21 mouse cellular contexts compared by ENCODE assay signal in genomic region chr3:135269391-135269990, GRCm38 (mm10). TPM values are rescaled to one million over a fixed set of nuclear protein-coding genes. Genes with fewer than 3 reads are reported as not detected.
A peak's percentile ranks its signal among the peaks of the same experiment; 100 is the strongest.
DNase-seq lines count a peak whose midpoint lies in the region; ATAC-seq and TF ChIP-seq lines count a peak whose summit lies in the region.
"Had no signal": no experiment of that assay in that cellular context is flagged by ENCODE, and none has a peak within 500 bp of the region (broad histone marks: within the 10 kb centered on the region; RNA-seq: fewer than 3 reads in every experiment).

No protein-coding gene starts in this region.

- peaks cover 89% of the 10 kb centered on the region for H3K36me3 ChIP-seq in heart, embryonic 10.5 days
- peaks cover 82% of the 10 kb centered on the region for H3K36me3 ChIP-seq in kidney, embryonic 14.5 days (ENCODE audit: control insufficient read depth, insufficient read depth, low read length)
- H3K36me3 ChIP-seq in liver, postnatal 0 days (replicated peaks; ENCODE audit: insufficient read depth, low read length): peaks cover 68% of the 10 kb centered on the region

- no peaks in the 10 kb centered on the region for H3K27me3 ChIP-seq in heart, embryonic 10.5 days (ENCODE audit: insufficient read depth, poor library complexity, severe bottlenecking)
- no peaks in the 10 kb centered on the region for H3K27me3 ChIP-seq in kidney, embryonic 14.5 days (ENCODE audit: control insufficient read depth, insufficient read depth, low read length)
- no peaks in the 10 kb centered on the region for H3K27me3 ChIP-seq in liver, postnatal 0 days (ENCODE audit: insufficient read depth, low read length)
- H3K27me3 ChIP-seq: embryonic facial prominence, embryonic 12.5 days; limb, embryonic 13.5 days had no signal

- DNase-seq in heart, adult 11 months: peak; percentile 85
- no peak for DNase-seq in heart, embryonic 10.5 days (ENCODE audit: low spot score)
- peak; percentile 78 to 84 for DNase-seq in kidney, postnatal 36 days
- no peak for DNase-seq in liver, postnatal 0 days
- no peak for DNase-seq in lung, adult 18-20 months
- no peak for DNase-seq in right cerebral cortex, postnatal 36 days (ENCODE audit: low spot score in 2 of 2)
- no peak for DNase-seq in cerebellum, adult 11-12 months
- DNase-seq: adrenal gland, postnatal 36 days; cerebellum, adult 18-20 months; heart, adult 2 months; layer of hippocampus, adult 9-11 months; right cerebral cortex, postnatal 25 days had no signal

- no peak overlapping the region for H3K4me3 ChIP-seq in heart, embryonic 10.5 days
- H3K4me3 ChIP-seq in kidney, embryonic 14.5 days (ENCODE audit: low read length): no peak overlapping the region
- H3K4me3 ChIP-seq in liver, postnatal 0 days (ENCODE audit: low read depth, low read length): no peak overlapping the region
- H3K4me3 ChIP-seq: embryonic facial prominence, embryonic 12.5 days; heart, adult 2 months; limb, embryonic 13.5 days had no signal

- no peak overlapping the region for H3K4me2 ChIP-seq in kidney, embryonic 14.5 days (replicated peaks; ENCODE audit: low read depth, low read length)
- no peak overlapping the region for H3K4me2 ChIP-seq in liver, postnatal 0 days (ENCODE audit: low read depth, low read length)
- H3K4me2 ChIP-seq: embryonic facial prominence, embryonic 12.5 days; limb, embryonic 13.5 days; midbrain, embryonic 11.5 days had no signal

- no peak for TF ChIP-seq CTCF in liver, postnatal 0 days (IDR thresholded peaks at IDR 0.05; ENCODE audit: low read depth)

- ATAC-seq in kidney, embryonic 14.5 days (ENCODE audit: low FRiP score, low TSS enrichment): peak; percentile 74
- peak; percentile 71 for ATAC-seq in liver, postnatal 0 days
- ATAC-seq: forebrain, embryonic 16.5 days; hindbrain, postnatal 0 days; intestine, postnatal 0 days had no signal

- no peaks in the 10 kb centered on the region for H3K9me3 ChIP-seq in heart, embryonic 10.5 days
- no peaks in the 10 kb centered on the region for H3K9me3 ChIP-seq in kidney, embryonic 14.5 days (ENCODE audit: control insufficient read depth, low read length)
- no peaks in the 10 kb centered on the region for H3K9me3 ChIP-seq in liver, postnatal 0 days (ENCODE audit: low read length)
- H3K9me3 ChIP-seq: embryonic facial prominence, embryonic 12.5 days; G1E; limb, embryonic 13.5 days had no signal

- H3K4me1 ChIP-seq in heart, embryonic 10.5 days: no peaks in the 10 kb centered on the region
- no peaks in the 10 kb centered on the region for H3K4me1 ChIP-seq in kidney, embryonic 14.5 days (ENCODE audit: control insufficient read depth, insufficient read depth, low read length)
- H3K4me1 ChIP-seq in liver, postnatal 0 days (ENCODE audit: insufficient read depth): no peaks in the 10 kb centered on the region
- H3K4me1 ChIP-seq: embryonic facial prominence, embryonic 12.5 days; limb, embryonic 13.5 days had no signal

- no peak overlapping the region for H3K27ac ChIP-seq in heart, embryonic 10.5 days
- peak overlapping the region; percentile 34; the same call in 1 of the 2 replicates for H3K27ac ChIP-seq in kidney, embryonic 14.5 days (ENCODE audit: low read depth, low read length)
- H3K27ac ChIP-seq in liver, postnatal 0 days (ENCODE audit: low read depth): peak overlapping the region; percentile 29
- H3K27ac ChIP-seq: embryonic facial prominence, embryonic 12.5 days; heart, adult 2 months; hindbrain, postnatal 0 days; limb, embryonic 13.5 days; macrophage had no signal

- WGBS in heart, embryonic 10.5 days: 89% methylated on average over 10 of the region's 10 CpGs
- 74% methylated on average over 10 of the region's 10 CpGs for WGBS in kidney, embryonic 14.5 days
- 70% methylated on average over 10 of the region's 10 CpGs for WGBS in liver, postnatal 0 days (ENCODE audit: insufficient replicate concordance)

- TF ChIP-seq EP300 in liver, postnatal 0 days (IDR thresholded peaks at IDR 0.05; ENCODE audit: low read depth): no peak

- no peak overlapping the region; the same call in 1 of the 2 replicates for H3K9ac ChIP-seq in kidney, embryonic 14.5 days (ENCODE audit: low read depth, low read length)
- no peak overlapping the region for H3K9ac ChIP-seq in liver, postnatal 0 days (replicated peaks)
- H3K9ac ChIP-seq: embryonic facial prominence, embryonic 12.5 days; limb, embryonic 13.5 days had no signal

RNA-seq across cellular contexts. Expression of gene Bdh2, which starts 11.5 kb away (rescaled TPM):
- polyA plus RNA-seq in heart, embryonic 10.5 days (2016; fragmentation: Nextera tagmentation; extraction: Ambion mirVana): 3.6 and 3.9 TPM in 2 replicates
- polyA plus RNA-seq in kidney, embryonic 14.5 days (2014; fragmentation: Nextera tagmentation; extraction: Ambion mirVana): 18.1 and 18.2 TPM in 2 replicates
- 0.59 and 0.67 TPM in 2 replicates for polyA plus RNA-seq in liver, postnatal 0 days (2015; fragmentation: Nextera tagmentation; extraction: Ambion mirVana)
- polyA plus RNA-seq: G1E, macrophage had no signal

RNA-seq across cellular contexts. Expression of gene Slc9b2, which starts 38.0 kb away (rescaled TPM):
- 1.5 and 2.1 TPM in 2 replicates for polyA plus RNA-seq in heart, embryonic 10.5 days (2016; fragmentation: Nextera tagmentation; extraction: Ambion mirVana)
- polyA plus RNA-seq in kidney, embryonic 14.5 days (2014; fragmentation: Nextera tagmentation; extraction: Ambion mirVana): 2.5 and 4.9 TPM in 2 replicates
- polyA plus RNA-seq in liver, postnatal 0 days (2015; fragmentation: Nextera tagmentation; extraction: Ambion mirVana): 0.11 TPM in 1 of 2 replicates, not detected in the other
- polyA plus RNA-seq: G1E had no signal

RNA-seq across cellular contexts. Expression of gene Cenpe, which starts 57.2 kb away (rescaled TPM):
- 20.6 and 26.9 TPM in 2 replicates for polyA plus RNA-seq in heart, embryonic 10.5 days (2016; fragmentation: Nextera tagmentation; extraction: Ambion mirVana)
- polyA plus RNA-seq in kidney, embryonic 14.5 days (2014; fragmentation: Nextera tagmentation; extraction: Ambion mirVana): 46.7 and 49.3 TPM in 2 replicates
- 8.2 and 9.0 TPM in 2 replicates for polyA plus RNA-seq in liver, postnatal 0 days (2015; fragmentation: Nextera tagmentation; extraction: Ambion mirVana)

Comparison
In these comparisons a context has a peak if more than half of its experiments do, and no peak if none do; other contexts are left out.
1. DNase-seq: peak in heart, adult 11 months (single experiment) and kidney, postnatal 36 days (2 of 2); none in heart, embryonic 10.5 days (single experiment), liver, postnatal 0 days (single experiment), lung, adult 18-20 months (0 of 2), right cerebral cortex, postnatal 36 days (0 of 2) and cerebellum, adult 11-12 months (single experiment).